Mouse (Mus musculus) embryonic facial prominence, embryonic 15.5 days (tissue): ENCODE measurements at regions not wholly inside any gene's neighbourhood (a gene's known extent, or its start where the extent isn't known, plus 50 kb on each side); places are given as distances from the start of the nearest gene placed in this dataset.
A peak's percentile ranks its signal among the peaks of the same experiment; 100 is the strongest.

Experiments
- ATAC-seq: fragments of 200-750 bp; cut with Nextera tagmentation; 2 replicates; pipeline ENCODE4 v1.8.0; 2017; ENCODE audit warnings: low read depth, moderate TSS enrichment; ENCODE audit not compliant: insufficient number of reproducible peaks, low FRiP score, low TSS enrichment
- H3K27ac ChIP-seq: fragments of 300-500 bp; sonication (generic); replicated peaks from 2 replicates; pipeline ENCODE4 v1.5.1; 2015; ENCODE audit warnings: mild to moderate bottlenecking, inconsistent platforms
- H3K27me3 ChIP-seq: fragments of 300-500 bp; sonication (generic); 2 replicates; pipeline ENCODE4 v1.6.1; 2015; ENCODE audit warnings: inconsistent platforms
- H3K36me3 ChIP-seq: fragments of 300-500 bp; sonication (generic); 2 replicates; pipeline ENCODE4 v1.6.1; 2015; ENCODE audit warnings: mild to moderate bottlenecking, inconsistent platforms
- H3K4me1 ChIP-seq: fragments of 300-500 bp; sonication (generic); 2 replicates; pipeline ENCODE4 v1.6.1; 2015; ENCODE audit warnings: inconsistent platforms
- H3K4me2 ChIP-seq: fragments of 300-500 bp; sonication (generic); replicated peaks from 2 replicates; pipeline ENCODE4 v1.6.1; 2015; ENCODE audit warnings: mild to moderate bottlenecking, inconsistent platforms
- H3K4me3 ChIP-seq: fragments of 300-500 bp; sonication (generic); replicated peaks from 2 replicates; pipeline ENCODE4 v1.5.1; 2015; ENCODE audit warnings: mild to moderate bottlenecking, inconsistent platforms
- H3K9ac ChIP-seq: fragments of 300-500 bp; sonication (generic); 2 replicates; pipeline ENCODE4 v1.6.1; 2015; ENCODE audit warnings: inconsistent platforms
- H3K9me3 ChIP-seq: fragments of 300-500 bp; sonication (generic); replicated peaks from 2 replicates; pipeline ENCODE4 v1.6.1; 2016; ENCODE audit warnings: inconsistent platforms
- WGBS: fragments of 180-500 bp; shearing (Covaris S2); methylation state at CpG from one replicate; pipeline ENCODE4 v1.1.7; 2015; 5-methylcytosine and 5-hydroxymethylcytosine counted together

- Histone ChIP-seq H3K9me3 (no peaks in the 10 kb centered on the region), H3K4me1 (peaks cover 8% of the 10 kb centered on the region; the same call in 1 of the 2 replicates), H3K36me3 (no peaks in the 10 kb centered on the region), H3K27ac (no peak overlapping the region), H3K9ac (no peak overlapping the region), H3K4me2 (no peak overlapping the region), H3K27me3 (no peaks in the 10 kb centered on the region), H3K4me3 (no peak overlapping the region)
- WGBS = 85% methylated on average over 4 of the region's 4 CpGs
- no peak for ATAC-seq
Measured at GRCm38 (mm10) chr16:30163303-30163702, 99.1 kb downstream of the Hes1 start.

GRCm38 (mm10) chr16:30165667-30166180, 101.5 kb downstream of the Hes1 start:
- Histone ChIP-seq H3K27ac (no peak overlapping the region), H3K4me1 (peaks cover 7% of the 10 kb centered on the region), H3K4me3 (no peak overlapping the region), H3K9ac (no peak overlapping the region), H3K36me3 (no peaks in the 10 kb centered on the region), H3K9me3 (no peaks in the 10 kb centered on the region), H3K27me3 (no peaks in the 10 kb centered on the region), H3K4me2 (no peak overlapping the region)
- WGBS = 77% methylated on average over 3 of the region's 3 CpGs
- ATAC-seq = no peak

GRCm38 (mm10) chr16:30171381-30172079, 95.8 kb downstream of the Cpn2 start:
- Histone ChIP-seq H3K4me2 (peak overlapping the region; percentile 24; the same call in 1 of the 2 replicates), H3K36me3 (no peaks in the 10 kb centered on the region), H3K27ac (peak overlapping the region; percentile 86), H3K4me3 (no peak overlapping the region), H3K9me3 (no peaks in the 10 kb centered on the region), H3K4me1 (peaks cover 49% of the 10 kb centered on the region), H3K9ac (no peak overlapping the region), H3K27me3 (no peaks in the 10 kb centered on the region)
- ATAC-seq = peak; percentile 63
- WGBS = 25% methylated on average over 24 of the region's 24 CpGs

- Histone ChIP-seq H3K4me2 (peak overlapping the region; percentile 24), H3K36me3 (no peaks in the 10 kb centered on the region), H3K9me3 (no peaks in the 10 kb centered on the region), H3K9ac (no peak overlapping the region), H3K4me3 (no peak overlapping the region), H3K27me3 (no peaks in the 10 kb centered on the region), H3K4me1 (peaks cover 49% of the 10 kb centered on the region), H3K27ac (peak overlapping the region; percentile 86)
- WGBS = 27% methylated on average over 13 of the region's 13 CpGs
- peak; percentile 17; the same call in 1 of the 2 replicates for ATAC-seq
Measured at GRCm38 (mm10) chr16:30172136-30172731, 95.1 kb downstream of the Cpn2 start.

- Histone ChIP-seq H3K4me1 (peaks cover 49% of the 10 kb centered on the region), H3K27me3 (no peaks in the 10 kb centered on the region), H3K36me3 (no peaks in the 10 kb centered on the region), H3K27ac (peak overlapping the region; percentile 86), H3K9ac (no peak overlapping the region), H3K9me3 (no peaks in the 10 kb centered on the region), H3K4me2 (peak overlapping the region; percentile 24), H3K4me3 (no peak overlapping the region)
- ATAC-seq = peak; percentile 71
- WGBS = 9% methylated on average over 9 of the region's 9 CpGs
Measured at GRCm38 (mm10) chr16:30172798-30173202, 94.5 kb downstream of the Cpn2 start.

GRCm38 (mm10) chr16:30173953-30174874, 93.1 kb downstream of the Cpn2 start:
- H3K27ac ChIP-seq = no peak overlapping the region
- H3K4me3 ChIP-seq = no peak overlapping the region
- no peaks in the 10 kb centered on the region for H3K36me3 ChIP-seq
- no peaks in the 10 kb centered on the region for H3K9me3 ChIP-seq
- WGBS = 41% methylated on average over 8 of the region's 8 CpGs
- no peak overlapping the region for H3K9ac ChIP-seq
- H3K4me1 ChIP-seq = peaks cover 59% of the 10 kb centered on the region
- no peak overlapping the region for H3K4me2 ChIP-seq
- peak; percentile 60 for ATAC-seq
- H3K27me3 ChIP-seq = no peaks in the 10 kb centered on the region

GRCm38 (mm10) chr16:30176306-30176705, 91.0 kb downstream of the Cpn2 start:
- H3K4me3 ChIP-seq = no peak overlapping the region
- H3K27ac ChIP-seq = no peak overlapping the region
- H3K4me2 ChIP-seq = no peak overlapping the region
- H3K27me3 ChIP-seq = no peaks in the 10 kb centered on the region
- WGBS = 80% methylated on average over 5 of the region's 5 CpGs
- H3K4me1 ChIP-seq = peaks cover 51% of the 10 kb centered on the region
- no peaks in the 10 kb centered on the region for H3K9me3 ChIP-seq
- H3K36me3 ChIP-seq = no peaks in the 10 kb centered on the region
- H3K9ac ChIP-seq = no peak overlapping the region
- ATAC-seq = no peak

GRCm38 (mm10) chr16:30177769-30178168, 89.5 kb downstream of the Cpn2 start:
- WGBS = 80% methylated on average over 7 of the region's 7 CpGs
- Histone ChIP-seq H3K4me3 (no peak overlapping the region), H3K36me3 (no peaks in the 10 kb centered on the region), H3K27me3 (no peaks in the 10 kb centered on the region), H3K9me3 (no peaks in the 10 kb centered on the region), H3K9ac (no peak overlapping the region), H3K4me1 (peaks cover 37% of the 10 kb centered on the region), H3K4me2 (no peak overlapping the region), H3K27ac (no peak overlapping the region; the same call in 1 of the 2 replicates)
- ATAC-seq = no peak

GRCm38 (mm10) chr16:30178596-30178995, 88.7 kb downstream of the Cpn2 start:
- no peak overlapping the region; the same call in 1 of the 2 replicates for H3K27ac ChIP-seq
- H3K4me1 ChIP-seq = peaks cover 29% of the 10 kb centered on the region
- H3K9ac ChIP-seq = no peak overlapping the region
- H3K4me3 ChIP-seq = no peak overlapping the region
- ATAC-seq = no peak
- H3K36me3 ChIP-seq = no peaks in the 10 kb centered on the region
- 40% methylated on average over 6 of the region's 6 CpGs for WGBS
- no peaks in the 10 kb centered on the region for H3K9me3 ChIP-seq
- H3K4me2 ChIP-seq = no peak overlapping the region
- H3K27me3 ChIP-seq = no peaks in the 10 kb centered on the region

GRCm38 (mm10) chr16:30179504-30179976, 87.8 kb downstream of the Cpn2 start:
- no peak for ATAC-seq
- Histone ChIP-seq H3K9me3 (no peaks in the 10 kb centered on the region), H3K27ac (no peak overlapping the region), H3K4me2 (no peak overlapping the region), H3K4me3 (no peak overlapping the region), H3K27me3 (no peaks in the 10 kb centered on the region), H3K9ac (no peak overlapping the region), H3K4me1 (peaks cover 28% of the 10 kb centered on the region), H3K36me3 (no peaks in the 10 kb centered on the region)
- 66% methylated on average over 5 of the region's 5 CpGs for WGBS

GRCm38 (mm10) chr16:30181116-30181515, 86.2 kb downstream of the Cpn2 start:
- H3K4me1 ChIP-seq = peaks cover 39% of the 10 kb centered on the region
- H3K9me3 ChIP-seq = no peaks in the 10 kb centered on the region
- no peak overlapping the region for H3K4me3 ChIP-seq
- WGBS = 54% methylated on average over 8 of the region's 8 CpGs
- H3K27me3 ChIP-seq = no peaks in the 10 kb centered on the region
- no peak overlapping the region for H3K9ac ChIP-seq
- H3K4me2 ChIP-seq = no peak overlapping the region
- no peak overlapping the region for H3K27ac ChIP-seq
- H3K36me3 ChIP-seq = no peaks in the 10 kb centered on the region
- ATAC-seq = no peak
